Mouse (Mus musculus): ENCODE results near the gene Phospho1. TPM values are rescaled to one million over a fixed set of nuclear protein-coding genes. Genes with fewer than 3 reads are reported as not detected.

Gene Phospho1
- polyA plus RNA-seq, 1 experiment, result 42.5 TPM

- Histone ChIP-seq H3K36me3 (ENCODE audit: control insufficient read depth, insufficient read depth, low read length) (no peaks in the 10 kb centered on the region), H3K4me3 (ENCODE audit: extremely low read depth, insufficient read depth, insufficient read length) (no peak overlapping the region), H3K4me1 (ENCODE audit: control insufficient read depth, insufficient read depth, insufficient read length) (no peaks in the 10 kb centered on the region; the same call in 1 of the 2 replicates), H3K27me3 (ENCODE audit: control insufficient read depth, insufficient read depth, low read length) (no peaks in the 10 kb centered on the region), H3K27ac (ENCODE audit: insufficient read depth, low read length) (no peak overlapping the region)
- no peak for DNase-seq (ENCODE audit: low read depth in 1 of 2, low spot score in 2 of 2)
- TF ChIP-seq CTCF (IDR thresholded peaks at IDR 0.05; ENCODE audit: extremely low read depth, insufficient read depth, insufficient read length, insufficient replicate concordance) (no peak), POLR2A (IDR thresholded peaks at IDR 0.05; ENCODE audit: low read depth, low read length) (no peak)
- WGBS, result 72% methylated on average over 7 of the region's 7 CpGs
These were observed 13.5 kb upstream of the Phospho1 start for GRCm38 (mm10) chr11:95810828-95811227.

- no peak overlapping the region for H3K27ac ChIP-seq (ENCODE audit: insufficient read depth, low read length)
- H3K4me3 ChIP-seq (ENCODE audit: extremely low read depth, insufficient read depth, insufficient read length), result no peak overlapping the region
- 90% methylated on average over 6 of the region's 6 CpGs for WGBS
These were observed 12.6 kb upstream of the Phospho1 start for GRCm38 (mm10) chr11:95811741-95812140.

GRCm38 (mm10) chr11:95812224-95812623 lies 12.1 kb upstream of the Phospho1 start:
- no peaks in the 10 kb centered on the region for H3K36me3 ChIP-seq (ENCODE audit: control insufficient read depth, insufficient read depth, low read length)
- DNase-seq (ENCODE audit: low read depth in 1 of 2, low spot score in 2 of 2), result no peak
- H3K4me1 ChIP-seq (ENCODE audit: control insufficient read depth, insufficient read depth, insufficient read length), result no peaks in the 10 kb centered on the region
- no peak overlapping the region for H3K4me3 ChIP-seq (ENCODE audit: extremely low read depth, insufficient read depth, insufficient read length)
- 78% methylated on average over 4 of the region's 4 CpGs for WGBS
- TF ChIP-seq CTCF (IDR thresholded peaks at IDR 0.05; ENCODE audit: extremely low read depth, insufficient read depth, insufficient read length, insufficient replicate concordance) (no peak), POLR2A (IDR thresholded peaks at IDR 0.05; ENCODE audit: low read depth, low read length) (no peak)
- H3K27ac ChIP-seq (ENCODE audit: insufficient read depth, low read length), result no peak overlapping the region
- no peaks in the 10 kb centered on the region for H3K27me3 ChIP-seq (ENCODE audit: control insufficient read depth, insufficient read depth, low read length)

More at GRCm38 (mm10) chr11:95811741-95812140, 12.6 kb upstream of the Phospho1 start:
- Histone ChIP-seq H3K4me1 (ENCODE audit: control insufficient read depth, insufficient read depth, insufficient read length) (no peaks in the 10 kb centered on the region), H3K36me3 (ENCODE audit: control insufficient read depth, insufficient read depth, low read length) (no peaks in the 10 kb centered on the region), H3K27me3 (ENCODE audit: control insufficient read depth, insufficient read depth, low read length) (no peaks in the 10 kb centered on the region)
- DNase-seq (ENCODE audit: low read depth in 1 of 2, low spot score in 2 of 2), result no peak
- no peak for TF ChIP-seq POLR2A (IDR thresholded peaks at IDR 0.05; ENCODE audit: low read depth, low read length)
- no peak for TF ChIP-seq CTCF (IDR thresholded peaks at IDR 0.05; ENCODE audit: extremely low read depth, insufficient read depth, insufficient read length, insufficient replicate concordance)

GRCm38 (mm10) chr11:95814101-95814500 lies 10.2 kb upstream of the Phospho1 start:
- DNase-seq (ENCODE audit: low read depth in 1 of 2, low spot score in 2 of 2), result no peak
- TF ChIP-seq POLR2A (IDR thresholded peaks at IDR 0.05; ENCODE audit: low read depth, low read length), result no peak
- TF ChIP-seq CTCF (IDR thresholded peaks at IDR 0.05; ENCODE audit: extremely low read depth, insufficient read depth, insufficient read length, insufficient replicate concordance), result no peak
- no peaks in the 10 kb centered on the region for H3K27me3 ChIP-seq (ENCODE audit: control insufficient read depth, insufficient read depth, low read length)
- H3K4me3 ChIP-seq (ENCODE audit: extremely low read depth, insufficient read depth, insufficient read length), result no peak overlapping the region
- WGBS, result 92% methylated on average over 2 of the region's 2 CpGs
- no peaks in the 10 kb centered on the region for H3K36me3 ChIP-seq (ENCODE audit: control insufficient read depth, insufficient read depth, low read length)
- no peak overlapping the region for H3K27ac ChIP-seq (ENCODE audit: insufficient read depth, low read length)
- H3K4me1 ChIP-seq (ENCODE audit: control insufficient read depth, insufficient read depth, insufficient read length), result no peaks in the 10 kb centered on the region

- TF ChIP-seq POLR2A (IDR thresholded peaks at IDR 0.05; ENCODE audit: low read depth, low read length) (no peak), CTCF (IDR thresholded peaks at IDR 0.05; ENCODE audit: extremely low read depth, insufficient read depth, insufficient read length, insufficient replicate concordance) (no peak)
- H3K4me3 ChIP-seq (ENCODE audit: extremely low read depth, insufficient read depth, insufficient read length), result no peak overlapping the region
- H3K4me1 ChIP-seq (ENCODE audit: control insufficient read depth, insufficient read depth, insufficient read length), result no peaks in the 10 kb centered on the region
- H3K36me3 ChIP-seq (ENCODE audit: control insufficient read depth, insufficient read depth, low read length), result no peaks in the 10 kb centered on the region
- no peak overlapping the region for H3K27ac ChIP-seq (ENCODE audit: insufficient read depth, low read length)
- no peaks in the 10 kb centered on the region for H3K27me3 ChIP-seq (ENCODE audit: control insufficient read depth, insufficient read depth, low read length)
- 75% methylated on average over 5 of the region's 5 CpGs for WGBS
- DNase-seq (ENCODE audit: low read depth in 1 of 2, low spot score in 2 of 2), result no peak
These were observed 9.4 kb upstream of the Phospho1 start for GRCm38 (mm10) chr11:95814857-95815256.

- Histone ChIP-seq H3K4me3 (ENCODE audit: extremely low read depth, insufficient read depth, insufficient read length) (no peak overlapping the region), H3K27ac (ENCODE audit: insufficient read depth, low read length) (no peak overlapping the region), H3K27me3 (ENCODE audit: control insufficient read depth, insufficient read depth, low read length) (no peaks in the 10 kb centered on the region), H3K4me1 (ENCODE audit: control insufficient read depth, insufficient read depth, insufficient read length) (no peaks in the 10 kb centered on the region), H3K36me3 (ENCODE audit: control insufficient read depth, insufficient read depth, low read length) (no peaks in the 10 kb centered on the region)
- no peak for DNase-seq (ENCODE audit: low read depth in 1 of 2, low spot score in 2 of 2)
- WGBS, result 85% methylated on average over 9 of the region's 9 CpGs
- no peak for TF ChIP-seq POLR2A (IDR thresholded peaks at IDR 0.05; ENCODE audit: low read depth, low read length)
These were observed 8.9 kb upstream of the Phospho1 start for GRCm38 (mm10) chr11:95815412-95815811.

GRCm38 (mm10) chr11:95819138-95819537 lies 5.2 kb upstream of the Phospho1 start:
- no peak for DNase-seq (ENCODE audit: low read depth in 1 of 2, low spot score in 2 of 2)
- Histone ChIP-seq H3K4me1 (ENCODE audit: control insufficient read depth, insufficient read depth, insufficient read length) (peaks cover 3% of the 10 kb centered on the region; the same call in 1 of the 2 replicates), H3K36me3 (ENCODE audit: control insufficient read depth, insufficient read depth, low read length) (no peaks in the 10 kb centered on the region), H3K4me3 (ENCODE audit: extremely low read depth, insufficient read depth, insufficient read length) (no peak overlapping the region), H3K27me3 (ENCODE audit: control insufficient read depth, insufficient read depth, low read length) (0 out of 2 replicates have a peak, but pooled peaks cover 3% of the 10 kb centered on the region), H3K27ac (ENCODE audit: insufficient read depth, low read length) (no peak overlapping the region)
- 97% methylated on average over 8 of the region's 8 CpGs for WGBS
- no peak for TF ChIP-seq CTCF (IDR thresholded peaks at IDR 0.05; ENCODE audit: extremely low read depth, insufficient read depth, insufficient read length, insufficient replicate concordance)
- no peak for TF ChIP-seq POLR2A (IDR thresholded peaks at IDR 0.05; ENCODE audit: low read depth, low read length)

Measured in spleen, adult 2 months (tissue).